Mouse (Mus musculus) forebrain, embryonic 16.5 days (tissue): ENCODE measurements at regions not wholly inside any gene's neighbourhood (a gene's known extent, or its start where the extent isn't known, plus 50 kb on each side); places are given as distances from the start of the nearest gene placed in this dataset.

ENCODE experiments used
- ATAC-seq: fragments of 200-750 bp; cut with Nextera tagmentation; 2 replicates; pipeline ENCODE4 v1.8.0; 2017; ENCODE audit warnings: mild to moderate bottlenecking, moderate library complexity
- H3K27ac ChIP-seq: fragments of 300-500 bp; sonication (generic); 2 replicates; pipeline ENCODE4 v1.5.1; 2014; ENCODE audit warnings: low read length, control low read depth
- H3K27me3 ChIP-seq: fragments of 300-500 bp; sonication (generic); replicated peaks from 2 replicates; pipeline ENCODE4 v1.6.1; 2014; ENCODE audit warnings: low read length; ENCODE audit not compliant: control insufficient read depth, insufficient read depth
- H3K36me3 ChIP-seq: fragments of 300-500 bp; sonication (generic); 2 replicates; pipeline ENCODE4 v1.6.1; 2014; ENCODE audit not compliant: control insufficient read depth, insufficient read depth
- H3K4me1 ChIP-seq: fragments of 300-500 bp; sonication (generic); replicated peaks from 2 replicates; pipeline ENCODE4 v1.6.1; 2014; ENCODE audit warnings: low read length; ENCODE audit not compliant: control insufficient read depth, insufficient read depth
- H3K4me2 ChIP-seq: fragments of 300-500 bp; sonication (generic); 2 replicates; pipeline ENCODE4 v1.6.1; 2014; ENCODE audit warnings: mild to moderate bottlenecking, low read length, control low read depth
- H3K4me3 ChIP-seq: fragments of 300-500 bp; sonication (generic); replicated peaks from 2 replicates; pipeline ENCODE4 v1.5.1; 2014; ENCODE audit warnings: mild to moderate bottlenecking, low read length, control low read depth
- H3K9ac ChIP-seq: fragments of 300-500 bp; sonication (generic); replicated peaks from 2 replicates; pipeline ENCODE4 v1.6.1; 2014; ENCODE audit warnings: low read depth, low read length, control low read depth
- H3K9me3 ChIP-seq: fragments of 300-500 bp; sonication (generic); 2 replicates; pipeline ENCODE4 v1.6.1; 2016; ENCODE audit warnings: low read length; ENCODE audit not compliant: control insufficient read depth
- WGBS: fragments of 180-500 bp; shearing (Covaris S2); extraction: QIAGEN DNeasy Blood & Tissue Kit; methylation state at CpG from one replicate; pipeline ENCODE4 v1.1.7; 2014; 5-methylcytosine and 5-hydroxymethylcytosine counted together

DNA sequence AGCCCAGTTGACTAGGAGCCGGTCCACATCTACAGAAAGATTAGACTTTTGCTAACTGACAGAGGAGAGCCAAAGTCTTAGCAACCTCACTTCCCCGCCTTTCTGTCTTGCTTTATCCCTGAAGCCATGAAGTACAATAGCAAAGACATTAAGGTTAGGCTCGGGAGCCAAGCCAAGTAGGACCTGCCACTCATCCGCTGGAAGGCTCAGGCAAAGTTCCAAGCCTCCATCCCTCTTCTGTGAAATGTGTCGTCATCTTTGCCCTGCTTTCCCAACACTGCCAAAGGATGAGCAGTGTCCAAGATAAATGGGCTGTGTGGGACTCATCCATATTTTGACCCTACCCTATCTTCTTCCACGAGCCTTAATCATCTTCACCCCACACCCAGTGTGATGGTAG, 250.6 kb upstream of the Cadm1 start:
- Histone ChIP-seq H3K27ac (peak overlapping the region; percentile 60), H3K27me3 (no peaks in the 10 kb centered on the region), H3K4me1 (peaks cover 25% of the 10 kb centered on the region), H3K4me3 (no peak overlapping the region), H3K36me3 (no peaks in the 10 kb centered on the region), H3K9ac (no peak overlapping the region), H3K4me2 (no peak overlapping the region), H3K9me3 (no peaks in the 10 kb centered on the region)
- 17% methylated on average over 6 of the region's 6 CpGs for WGBS
- no peak for ATAC-seq

DNA sequence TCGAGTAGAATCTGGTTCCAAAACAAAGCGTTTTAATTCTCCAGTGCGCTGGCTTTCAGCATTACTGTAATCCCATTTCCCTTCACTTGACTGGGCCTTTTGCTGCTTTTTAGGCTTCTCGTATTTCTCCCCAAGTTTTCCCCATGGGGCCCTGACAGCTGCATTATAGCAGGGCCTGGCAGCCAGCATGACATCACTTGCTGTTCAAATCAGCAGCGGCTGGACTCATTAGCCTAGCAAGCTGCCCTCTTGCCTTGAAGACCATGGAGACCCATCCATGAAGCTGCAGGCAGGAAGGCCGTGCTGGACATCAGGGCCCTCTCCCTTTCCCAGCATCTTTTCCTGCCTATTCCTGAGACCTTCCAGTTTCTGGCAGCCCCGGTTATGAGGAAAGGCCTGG, 249.8 kb upstream of the Cadm1 start:
- peaks cover 25% of the 10 kb centered on the region for H3K4me1 ChIP-seq

DNA sequence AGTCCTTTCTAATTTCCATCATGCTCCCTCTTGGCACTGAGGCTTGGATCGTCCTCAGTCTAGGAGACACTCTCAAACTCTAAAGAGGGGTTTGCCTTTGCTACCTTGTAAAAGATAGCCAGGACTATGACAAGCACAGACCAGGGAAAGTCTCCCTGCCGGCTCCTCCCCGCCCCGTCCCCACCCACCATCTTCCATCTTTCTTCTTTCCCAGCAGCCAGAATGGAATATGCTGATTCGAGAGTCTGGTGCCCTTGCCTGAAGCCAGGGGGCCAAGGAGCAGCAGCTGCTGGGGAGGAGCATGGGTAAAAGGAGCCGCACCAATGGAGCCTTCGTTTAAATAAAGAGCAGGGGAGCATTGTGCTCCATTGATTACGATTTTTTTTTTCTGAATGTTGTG, 249.4 kb upstream of the Cadm1 start:
- H3K9ac ChIP-seq: 0 out of 2 replicates have a peak overlapping the region, but pooled peaks have one; percentile 13
- H3K36me3 ChIP-seq: no peaks in the 10 kb centered on the region
- no peak overlapping the region for H3K4me3 ChIP-seq
- H3K27ac ChIP-seq: peak overlapping the region; percentile 88
- no peaks in the 10 kb centered on the region for H3K9me3 ChIP-seq
- peaks cover 25% of the 10 kb centered on the region for H3K4me1 ChIP-seq
- no peaks in the 10 kb centered on the region for H3K27me3 ChIP-seq
- WGBS: 5% methylated on average over 8 of the region's 8 CpGs
- no peak overlapping the region for H3K4me2 ChIP-seq
- peak; percentile 81 for ATAC-seq

More for the DNA sequence above, 249.8 kb upstream of the Cadm1 start:
- Histone ChIP-seq H3K9ac (0 out of 2 replicates have a peak overlapping the region, but pooled peaks have one; percentile 13), H3K27ac (peak overlapping the region; percentile 88), H3K36me3 (no peaks in the 10 kb centered on the region), H3K9me3 (no peaks in the 10 kb centered on the region), H3K27me3 (no peaks in the 10 kb centered on the region), H3K4me2 (no peak overlapping the region), H3K4me3 (no peak overlapping the region)
- ATAC-seq: peak; percentile 78
- 6% methylated on average over 7 of the region's 7 CpGs for WGBS

DNA sequence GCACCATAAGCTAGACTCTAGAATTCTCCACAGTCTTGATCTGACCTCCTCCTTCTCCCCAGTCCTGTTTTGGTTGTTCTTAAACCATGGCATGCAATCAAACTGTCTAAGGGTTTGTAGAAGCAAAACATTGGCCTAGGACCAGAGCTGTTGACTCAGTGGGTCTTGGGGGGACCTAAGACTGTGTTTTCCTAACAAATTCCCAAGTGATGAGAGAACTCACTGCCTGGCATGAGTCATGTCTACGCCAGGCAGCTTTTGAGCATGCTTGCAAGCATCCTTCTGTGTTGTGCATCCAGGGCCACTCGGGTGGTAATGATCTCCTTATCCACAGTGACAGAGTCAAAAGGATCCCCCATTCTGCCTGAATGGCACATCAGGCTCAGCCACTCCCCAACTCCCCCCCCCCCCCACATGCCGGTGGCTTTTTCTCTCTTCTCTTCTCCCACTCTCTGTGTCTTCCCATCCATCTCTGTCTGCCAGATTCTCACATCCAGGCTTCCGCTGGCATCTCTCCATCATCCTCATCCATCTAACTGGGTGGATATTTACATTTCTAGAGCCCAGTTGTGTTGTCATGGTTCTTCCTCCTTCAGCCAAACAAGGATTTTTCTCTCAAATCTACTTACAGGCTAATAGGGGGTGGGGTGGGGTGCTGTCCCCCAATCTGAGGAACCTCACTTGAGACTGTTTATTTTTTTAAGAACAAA, 246.1 kb upstream of the Cadm1 start:
- ATAC-seq: no peak
- H3K27me3 ChIP-seq: no peaks in the 10 kb centered on the region
- H3K4me2 ChIP-seq: no peak overlapping the region
- no peak overlapping the region for H3K4me3 ChIP-seq
- H3K36me3 ChIP-seq: no peaks in the 10 kb centered on the region
- WGBS: 59% methylated on average over 4 of the region's 4 CpGs
- no peaks in the 10 kb centered on the region for H3K9me3 ChIP-seq
- H3K27ac ChIP-seq: no peak overlapping the region
- peaks cover 20% of the 10 kb centered on the region for H3K4me1 ChIP-seq
- no peak overlapping the region for H3K9ac ChIP-seq

DNA sequence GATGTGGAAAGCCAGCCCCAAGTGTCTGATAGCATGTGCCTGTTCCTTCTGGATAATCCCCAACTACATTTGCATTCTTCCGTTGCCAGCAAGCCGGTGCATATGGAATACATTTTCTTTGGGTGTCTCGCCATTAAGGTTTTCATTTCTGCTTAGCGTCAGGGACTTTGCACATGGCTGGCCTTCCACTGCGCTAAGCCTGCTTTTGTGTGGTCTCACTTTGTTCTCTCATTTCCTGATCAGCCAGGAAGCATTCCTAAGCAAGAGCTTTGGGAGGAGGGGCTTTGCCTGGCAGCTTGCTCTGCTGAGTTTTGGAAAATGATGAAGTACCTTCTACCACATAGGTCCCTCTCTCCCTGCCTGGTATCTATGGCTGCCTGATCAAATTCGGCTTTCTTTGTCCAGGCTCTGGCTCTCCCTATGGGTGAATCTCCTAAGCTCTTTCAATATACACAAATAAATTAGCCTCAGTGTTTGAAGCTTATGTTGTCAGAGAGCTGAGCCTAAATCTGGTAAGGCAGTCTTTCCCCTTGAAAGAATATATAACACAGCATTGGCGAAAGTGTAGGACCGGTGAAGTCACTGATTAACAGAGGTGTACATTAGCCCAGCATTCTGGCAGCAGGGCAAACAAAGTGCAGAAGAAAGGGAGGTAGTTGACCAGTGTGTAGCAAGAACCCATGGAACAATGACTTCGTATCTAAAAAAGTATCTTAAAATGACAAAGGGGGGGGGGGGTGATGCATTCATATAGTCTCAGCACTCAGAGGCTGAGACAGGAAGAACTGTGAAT, 242.8 kb upstream of the Cadm1 start:
- H3K27ac ChIP-seq: peak overlapping the region; percentile 55; the same call in 1 of the 2 replicates
- H3K4me2 ChIP-seq: no peak overlapping the region
- peaks cover 3% of the 10 kb centered on the region; the same call in 1 of the 2 replicates for H3K4me1 ChIP-seq
- H3K9ac ChIP-seq: no peak overlapping the region
- H3K27me3 ChIP-seq: no peaks in the 10 kb centered on the region
- WGBS: 50% methylated on average over 9 of the region's 9 CpGs
- no peak overlapping the region for H3K4me3 ChIP-seq
- no peaks in the 10 kb centered on the region for H3K9me3 ChIP-seq
- H3K36me3 ChIP-seq: no peaks in the 10 kb centered on the region
- ATAC-seq: no peak

DNA sequence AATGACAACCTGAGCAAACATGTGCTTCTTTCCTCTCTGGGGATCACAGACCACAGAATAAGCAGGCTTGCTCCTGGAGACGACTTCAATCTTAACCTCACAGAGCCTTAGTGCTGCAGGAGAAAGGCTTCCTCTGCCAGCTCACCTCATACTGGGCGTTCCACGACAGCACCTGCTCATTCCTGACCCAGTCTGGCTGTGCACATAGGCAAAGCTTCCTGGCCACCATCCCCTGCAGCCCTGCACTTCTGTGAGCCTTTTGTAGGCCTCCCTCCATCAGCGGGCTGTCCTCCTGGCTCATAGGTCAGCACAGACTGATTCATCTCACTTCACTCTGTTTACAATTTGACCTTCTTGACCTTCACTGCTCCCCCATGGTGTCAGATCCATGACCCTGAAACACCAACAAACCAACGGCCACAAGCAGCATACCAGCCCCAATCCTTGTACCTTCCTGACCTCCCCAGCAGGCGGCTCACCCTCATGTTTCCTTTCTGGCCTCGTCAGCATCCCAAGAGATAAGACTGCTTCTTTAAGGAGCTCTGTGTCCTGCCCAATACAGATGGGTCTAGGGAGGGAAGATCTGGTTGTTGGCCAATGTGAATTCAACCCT, 241.3 kb upstream of the Cadm1 start:
- H3K4me2 ChIP-seq: no peak overlapping the region
- 60% methylated on average over 7 of the region's 7 CpGs for WGBS
- H3K27me3 ChIP-seq: no peaks in the 10 kb centered on the region
- peaks cover 3% of the 10 kb centered on the region; the same call in 1 of the 2 replicates for H3K4me1 ChIP-seq
- no peak for ATAC-seq
- no peaks in the 10 kb centered on the region for H3K9me3 ChIP-seq
- no peak overlapping the region for H3K4me3 ChIP-seq
- no peak overlapping the region for H3K9ac ChIP-seq
- H3K27ac ChIP-seq: no peak overlapping the region
- no peaks in the 10 kb centered on the region for H3K36me3 ChIP-seq

DNA sequence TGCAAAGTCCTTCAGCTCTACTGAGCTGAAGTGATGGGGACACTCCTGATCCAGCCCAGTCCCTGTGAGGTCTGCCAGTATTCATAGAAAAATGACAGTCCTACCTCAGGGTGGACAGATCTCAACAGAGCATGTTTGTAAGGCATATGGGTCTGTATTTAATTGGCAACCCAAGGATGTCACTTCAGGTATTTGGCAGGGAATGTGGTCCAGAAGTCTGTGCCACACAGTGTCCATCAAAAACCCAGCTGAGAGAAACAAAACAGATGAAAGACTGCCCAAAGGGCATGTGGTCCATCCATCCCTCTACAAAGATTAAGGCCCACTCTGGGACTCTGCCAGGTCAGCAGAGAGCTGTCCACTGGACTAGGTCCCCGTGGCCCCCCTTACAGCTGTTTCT, 229.3 kb upstream of the Cadm1 start:
- 64% methylated on average over 1 of the region's 1 CpGs for WGBS
- no peak for ATAC-seq
- Histone ChIP-seq H3K4me1 (no peaks in the 10 kb centered on the region), H3K4me3 (no peak overlapping the region), H3K27ac (no peak overlapping the region), H3K4me2 (no peak overlapping the region), H3K27me3 (no peaks in the 10 kb centered on the region), H3K9ac (no peak overlapping the region), H3K36me3 (no peaks in the 10 kb centered on the region), H3K9me3 (0 out of 2 replicates have a peak, but pooled peaks cover 4% of the 10 kb centered on the region)

DNA sequence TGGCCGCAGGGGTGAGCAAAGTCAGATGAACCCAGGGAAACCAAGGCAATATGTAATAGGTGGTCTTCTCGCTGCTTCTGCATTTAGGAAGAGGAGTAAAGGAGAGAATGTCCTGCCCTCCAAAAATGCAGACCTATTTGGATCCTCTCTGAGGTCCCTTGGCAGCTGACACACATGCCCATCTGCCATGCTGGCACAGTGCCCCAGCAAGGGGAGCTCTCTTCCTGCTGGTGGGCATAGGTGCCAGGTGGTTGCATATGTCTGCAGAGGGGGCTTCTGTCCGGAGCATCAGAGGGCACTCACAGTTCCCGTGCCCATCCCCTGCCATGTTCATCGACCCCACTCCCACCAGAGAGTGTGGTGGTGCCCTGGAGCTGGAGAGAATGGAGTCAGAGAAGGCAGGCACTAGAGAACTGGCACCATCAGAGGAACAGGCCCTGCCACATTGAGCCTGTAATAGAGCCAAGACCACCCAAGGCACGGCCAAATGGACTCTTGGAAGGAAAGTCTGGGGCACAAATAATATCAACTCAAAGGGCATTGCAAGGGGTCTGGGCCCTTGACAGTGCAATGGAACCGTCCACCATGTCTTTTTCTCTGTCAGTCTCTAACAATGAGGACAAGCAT, 222.7 kb upstream of the Cadm1 start:
- Histone ChIP-seq H3K9ac (no peak overlapping the region), H3K9me3 (0 out of 2 replicates have a peak, but pooled peaks cover 4% of the 10 kb centered on the region), H3K4me2 (no peak overlapping the region), H3K36me3 (no peaks in the 10 kb centered on the region), H3K27me3 (no peaks in the 10 kb centered on the region), H3K4me1 (peaks cover 13% of the 10 kb centered on the region), H3K4me3 (no peak overlapping the region), H3K27ac (no peak overlapping the region)
- WGBS: 63% methylated on average over 7 of the region's 7 CpGs
- peak; percentile 49 for ATAC-seq
